Mouse (Mus musculus): ENCODE data around the gene Znhit6.
A peak's percentile ranks its signal among the peaks of the same experiment; 100 is the strongest.

DNA sequence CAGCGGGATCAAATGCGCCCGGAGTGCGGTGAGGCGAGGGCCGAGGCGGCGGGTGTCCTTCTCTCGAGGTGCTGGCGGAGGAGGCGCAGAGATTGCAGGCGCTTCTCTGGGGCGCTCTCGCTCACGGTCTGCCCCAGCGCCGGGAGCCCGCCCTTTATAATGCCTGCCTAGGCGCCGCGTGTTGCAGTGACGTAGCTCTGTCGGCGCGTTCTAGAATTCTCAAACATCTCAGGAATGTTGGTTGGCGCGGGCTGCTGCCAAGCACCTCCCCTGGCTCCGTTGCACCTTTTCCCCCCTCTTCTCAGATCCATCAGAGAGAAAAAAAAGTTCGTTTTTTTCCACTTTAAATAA is 73.8 kb downstream of the Znhit6 start, which contains the start of gene Ccn1:
- TF ChIP-seq POLR2A (IDR thresholded peaks at IDR 0.05; ENCODE audit: insufficient read length, low read depth): peak; percentile 98
- no peak for TF ChIP-seq E2F4 (IDR thresholded peaks at IDR 0.05; ENCODE audit: insufficient read depth)
- no peak for TF ChIP-seq TCF12 (IDR thresholded peaks at IDR 0.05; ENCODE audit: insufficient read depth, poor library complexity, severe bottlenecking)
- no peak for TF ChIP-seq CEBPB (IDR thresholded peaks at IDR 0.05; ENCODE audit: insufficient read depth, poor library complexity, severe bottlenecking)
- peak; percentile 99 for TF ChIP-seq POLR2AphosphoS2 (IDR thresholded peaks at IDR 0.05; ENCODE audit: insufficient read length, low read depth)
- TF ChIP-seq MAX (IDR thresholded peaks at IDR 0.05; ENCODE audit: low read depth): no peak
- peak; percentile 8 for TF ChIP-seq USF1 (IDR thresholded peaks at IDR 0.05; ENCODE audit: low read depth)
- no peak for TF ChIP-seq SRF (IDR thresholded peaks at IDR 0.05; ENCODE audit: control insufficient read depth, insufficient read length, low read depth)
- no peak for TF ChIP-seq MYOG (IDR thresholded peaks at IDR 0.05; ENCODE audit: control insufficient read depth in 1 of 3, insufficient read depth in 1 of 3, insufficient read length in 2 of 3, low read depth in 2 of 3)
- no peak for TF ChIP-seq REST (IDR thresholded peaks at IDR 0.05; ENCODE audit: insufficient read depth, insufficient read length)
- TF ChIP-seq MYOD1 (IDR thresholded peaks at IDR 0.05; ENCODE audit: control insufficient read depth in 1 of 3, insufficient read length in 2 of 3, low read depth in 2 of 3): no peak
